Mouse (Mus musculus): Measurements from ENCODE around the gene Tmem238. TPM values are rescaled to one million over a fixed set of nuclear protein-coding genes. Genes with fewer than 3 reads are reported as not detected.

Gene Tmem238
- total RNA-seq, 1 experiment, result 13.0 TPM

GRCm38 (mm10) chr7:4741151-4741550 lies 48.3 kb downstream of the Tmem238 start:
- TF ChIP-seq ZNF384 (IDR thresholded peaks at IDR 0.05; ENCODE audit: low read depth, low read length), result no peak
- TF ChIP-seq CHD2 (IDR thresholded peaks at IDR 0.05; ENCODE audit: low read depth, low read length), result no peak
- TF ChIP-seq HCFC1 (IDR thresholded peaks at IDR 0.05; ENCODE audit: borderline replicate concordance, insufficient read depth, low read length), result no peak
- no peak for TF ChIP-seq ZC3H11A (IDR thresholded peaks at IDR 0.05; ENCODE audit: borderline replicate concordance, low read depth, low read length)
- Histone ChIP-seq H3K4me1 (ENCODE audit: control insufficient read depth in 2 of 2, insufficient read depth in 2 of 2, low read length in 2 of 2, poor library complexity in 1 of 2) (peaks cover 0 to 16% of the 10 kb centered on the region in 2 experiments; a peak in 1 of 4 replicates), H3K4me3 (ENCODE audit: insufficient read depth in 1 of 2, low read depth in 1 of 2, low read length in 2 of 2, poor library complexity in 1 of 2, severe bottlenecking in 1 of 2) (peak overlapping the region; percentile 90 to 95), H3K36me3 (ENCODE audit: control insufficient read depth, insufficient read depth, low read length, poor library complexity, severe bottlenecking) (peaks cover 35% of the 10 kb centered on the region), H3K9me3 (ENCODE audit: control insufficient read depth, insufficient read depth, low read depth, low read length) (no peaks in the 10 kb centered on the region), H3K9ac (ENCODE audit: insufficient read depth, low read depth, low read length, poor library complexity, severe bottlenecking) (peak overlapping the region; percentile 94; the same call in 1 of the 2 replicates), H3K27ac (ENCODE audit: insufficient read depth, low read depth, low read length, poor library complexity, severe bottlenecking) (peak overlapping the region; percentile 63; the same call in 1 of the 2 replicates)
- DNase-seq (ENCODE audit: low read depth, low spot score), result peak; percentile 85
- in situ Hi-C loops (cut with MboI; ENCODE audit: low sequenced_read_pairs in 2 of 2, unreplicated experiment in 2 of 2), result no loop called here

- Histone ChIP-seq H3K27ac (ENCODE audit: insufficient read depth, low read depth, low read length, poor library complexity, severe bottlenecking) (peak overlapping the region; percentile 63), H3K9me3 (ENCODE audit: control insufficient read depth, insufficient read depth, low read depth, low read length) (no peaks in the 10 kb centered on the region), H3K4me3 (ENCODE audit: insufficient read depth in 1 of 2, low read depth in 1 of 2, low read length in 2 of 2, poor library complexity in 1 of 2, severe bottlenecking in 1 of 2) (peak overlapping the region; percentile 90 to 95), H3K4me1 (ENCODE audit: control insufficient read depth in 2 of 2, insufficient read depth in 2 of 2, low read length in 2 of 2, poor library complexity in 1 of 2) (peaks cover 0 to 11% of the 10 kb centered on the region in 2 experiments; a peak in 1 of 4 replicates), H3K9ac (ENCODE audit: insufficient read depth, low read depth, low read length, poor library complexity, severe bottlenecking) (peak overlapping the region; percentile 94), H3K36me3 (ENCODE audit: control insufficient read depth, insufficient read depth, low read length, poor library complexity, severe bottlenecking) (peaks cover 28% of the 10 kb centered on the region)
- no peak for TF ChIP-seq ZC3H11A (IDR thresholded peaks at IDR 0.05; ENCODE audit: borderline replicate concordance, low read depth, low read length)
- TF ChIP-seq HCFC1 (IDR thresholded peaks at IDR 0.05; ENCODE audit: borderline replicate concordance, insufficient read depth, low read length), result no peak
- no peak for TF ChIP-seq ZNF384 (IDR thresholded peaks at IDR 0.05; ENCODE audit: low read depth, low read length)
- TF ChIP-seq CHD2 (IDR thresholded peaks at IDR 0.05; ENCODE audit: low read depth, low read length), result no peak
- no peak for TF ChIP-seq MAFK (IDR thresholded peaks at IDR 0.05; ENCODE audit: insufficient read depth, low read depth, low read length)
- no peak for DNase-seq (ENCODE audit: low read depth, low spot score)
- in situ Hi-C loops (cut with MboI; ENCODE audit: low sequenced_read_pairs in 2 of 2, unreplicated experiment in 2 of 2), result no loop called here
Observed at GRCm38 (mm10) chr7:4740309-4740727, 49.1 kb downstream of the Tmem238 start.

GRCm38 (mm10) chr7:4739544-4740275 lies 49.7 kb downstream of the Tmem238 start, which contains the start of gene Kmt5c:
Gene Kmt5c, plus strand, starts transcription at chr7:4740115.
- H3K27ac ChIP-seq (ENCODE audit: insufficient read depth, low read depth, low read length, poor library complexity, severe bottlenecking), result peak within 1 kb of the TSS; percentile 63
- no peaks in the 10 kb centered on the region for H3K9me3 ChIP-seq (ENCODE audit: control insufficient read depth, insufficient read depth, low read depth, low read length)
- no peak for TF ChIP-seq HCFC1 (IDR thresholded peaks at IDR 0.05; ENCODE audit: borderline replicate concordance, insufficient read depth, low read length)
- peak; percentile 97 for TF ChIP-seq CHD2 (IDR thresholded peaks at IDR 0.05; ENCODE audit: low read depth, low read length)
- no peak for TF ChIP-seq MAFK (IDR thresholded peaks at IDR 0.05; ENCODE audit: insufficient read depth, low read depth, low read length)
- no peak for TF ChIP-seq ZNF384 (IDR thresholded peaks at IDR 0.05; ENCODE audit: low read depth, low read length)
- TF ChIP-seq ZC3H11A (IDR thresholded peaks at IDR 0.05; ENCODE audit: borderline replicate concordance, low read depth, low read length), result no peak
- peaks cover 0 to 11% of the 10 kb centered on the region in 2 experiments; a peak in 1 of 4 replicates for H3K4me1 ChIP-seq (ENCODE audit: control insufficient read depth in 2 of 2, insufficient read depth in 2 of 2, low read length in 2 of 2, poor library complexity in 1 of 2)
- in situ Hi-C loops (cut with MboI; ENCODE audit: low sequenced_read_pairs in 2 of 2, unreplicated experiment in 2 of 2), result no loop called here
- H3K36me3 ChIP-seq (ENCODE audit: control insufficient read depth, insufficient read depth, low read length, poor library complexity, severe bottlenecking), result peaks cover 25% of the 10 kb centered on the region
- peak within 1 kb of the TSS; percentile 94 for H3K9ac ChIP-seq (ENCODE audit: insufficient read depth, low read depth, low read length, poor library complexity, severe bottlenecking)
- DNase-seq (ENCODE audit: low read depth, low spot score), result peak; percentile 99
- H3K4me3 ChIP-seq (ENCODE audit: insufficient read depth in 1 of 2, low read depth in 1 of 2, low read length in 2 of 2, poor library complexity in 1 of 2, severe bottlenecking in 1 of 2), result peak within 1 kb of the TSS; percentile 90 to 95

- Histone ChIP-seq H3K36me3 (ENCODE audit: control insufficient read depth, insufficient read depth, low read length, poor library complexity, severe bottlenecking) (peaks cover 19% of the 10 kb centered on the region), H3K27ac (ENCODE audit: insufficient read depth, low read depth, low read length, poor library complexity, severe bottlenecking) (no peak overlapping the region), H3K4me3 (ENCODE audit: insufficient read depth in 1 of 2, low read depth in 1 of 2, low read length in 2 of 2, poor library complexity in 1 of 2, severe bottlenecking in 1 of 2) (peak overlapping the region; percentile 39), H3K4me1 (ENCODE audit: control insufficient read depth in 2 of 2, insufficient read depth in 2 of 2, low read length in 2 of 2, poor library complexity in 1 of 2) (peaks cover 0 to 11% of the 10 kb centered on the region in 2 experiments; a peak in 1 of 4 replicates), H3K9me3 (ENCODE audit: control insufficient read depth, insufficient read depth, low read depth, low read length) (no peaks in the 10 kb centered on the region), H3K9ac (ENCODE audit: insufficient read depth, low read depth, low read length, poor library complexity, severe bottlenecking) (no peak overlapping the region)
- in situ Hi-C loops (cut with MboI; ENCODE audit: low sequenced_read_pairs in 2 of 2, unreplicated experiment in 2 of 2), result no loop called here
- no peak for TF ChIP-seq MAFK (IDR thresholded peaks at IDR 0.05; ENCODE audit: insufficient read depth, low read depth, low read length)
- TF ChIP-seq HCFC1 (IDR thresholded peaks at IDR 0.05; ENCODE audit: borderline replicate concordance, insufficient read depth, low read length), result no peak
- TF ChIP-seq CHD2 (IDR thresholded peaks at IDR 0.05; ENCODE audit: low read depth, low read length), result no peak
- TF ChIP-seq ZC3H11A (IDR thresholded peaks at IDR 0.05; ENCODE audit: borderline replicate concordance, low read depth, low read length), result no peak
- no peak for TF ChIP-seq ZNF384 (IDR thresholded peaks at IDR 0.05; ENCODE audit: low read depth, low read length)
- no peak for DNase-seq (ENCODE audit: low read depth, low spot score)
Observed at GRCm38 (mm10) chr7:4739041-4739543, 50.4 kb downstream of the Tmem238 start.

Other genes with a start within 250 kb of the Tmem238 start
- gene Syt5, start 242.1 kb downstream of the Tmem238 start, total RNA-seq (2012; rRNA removed), result 3.0 and 8.7 TPM in 2 replicates
- gene Ptprh, start 185.6 kb downstream of the Tmem238 start, total RNA-seq (2012; rRNA removed), result 0.18 TPM in 1 of 2 replicates, not detected in the other
- 8.1 and 8.6 TPM in 2 replicates for gene Tmem86b, start 158.2 kb downstream of the Tmem238 start, total RNA-seq (2012; rRNA removed)
- 55.4 and 62.9 TPM in 2 replicates for gene Ppp6r1, start 130.6 kb downstream of the Tmem238 start, total RNA-seq (2012; rRNA removed)
- gene Hspbp1, start 104.6 kb downstream of the Tmem238 start, total RNA-seq (2012; rRNA removed), result 56.6 and 61.2 TPM in 2 replicates
- gene Brsk1, start 99.1 kb downstream of the Tmem238 start, total RNA-seq (2012; rRNA removed), result 20.7 and 26.2 TPM in 2 replicates
- gene Tmem150b, start 64.4 kb downstream of the Tmem238 start, total RNA-seq (2012; rRNA removed), result 0.53 and 0.94 TPM in 2 replicates
- 68.4 and 121 TPM in 2 replicates for gene Kmt5c, start 49.5 kb downstream of the Tmem238 start, total RNA-seq (2012; rRNA removed)
- 46.4 and 130 TPM in 2 replicates for gene Cox6b2, start 36.6 kb downstream of the Tmem238 start, total RNA-seq (2012; rRNA removed)
- 0.11 TPM in 1 of 2 replicates, not detected in the other for gene Fam71e2, start 18.4 kb downstream of the Tmem238 start, total RNA-seq (2012; rRNA removed)
- 1.2 and 2.1 TPM in 2 replicates for gene Il11, start 6.8 kb downstream of the Tmem238 start, total RNA-seq (2012; rRNA removed)
- gene Tmem190, start 6.7 kb downstream of the Tmem238 start, total RNA-seq (2012; rRNA removed), result not detected in 2 replicates
- 1,352 and 1,377 TPM in 2 replicates for gene Rpl28, start 3.2 kb upstream of the Tmem238 start, total RNA-seq (2012; rRNA removed)
- gene Ube2s, start 22.9 kb upstream of the Tmem238 start, total RNA-seq (2012; rRNA removed), result 461 and 499 TPM in 2 replicates
- 6.9 and 8.4 TPM in 2 replicates for gene Shisa7, start 55.0 kb upstream of the Tmem238 start, total RNA-seq (2012; rRNA removed)
- 3.5 and 3.7 TPM in 2 replicates for gene Isoc2b, start 80.6 kb upstream of the Tmem238 start, total RNA-seq (2012; rRNA removed)
- gene Isoc2a, start 87.5 kb upstream of the Tmem238 start, total RNA-seq (2012; rRNA removed), result 13.0 and 16.1 TPM in 2 replicates
- 1.6 and 2.2 TPM in 2 replicates for gene Gm36210, start 116.9 kb upstream of the Tmem238 start, total RNA-seq (2012; rRNA removed)
- gene Zfp628, start 125.6 kb upstream of the Tmem238 start, total RNA-seq (2012; rRNA removed), result 4.0 and 4.3 TPM in 2 replicates
- gene Nat14, start 132.4 kb upstream of the Tmem238 start, total RNA-seq (2012; rRNA removed), result 1.2 and 1.7 TPM in 2 replicates
- 0.94 and 1.3 TPM in 2 replicates for gene Ssc5d, start 136.1 kb upstream of the Tmem238 start, total RNA-seq (2012; rRNA removed)
- gene Sbk2, start 174.8 kb upstream of the Tmem238 start, total RNA-seq (2012; rRNA removed), result 0.22 and 0.95 TPM in 2 replicates
- gene Sbk3, start 181.5 kb upstream of the Tmem238 start, total RNA-seq (2012; rRNA removed), result not detected in 2 replicates
- gene Zfp579, start 206.5 kb upstream of the Tmem238 start, total RNA-seq (2012; rRNA removed), result 2.9 and 3.4 TPM in 2 replicates
- gene Zfp524, start 224.8 kb upstream of the Tmem238 start, total RNA-seq (2012; rRNA removed), result 2.6 and 3.9 TPM in 2 replicates
- 45.9 and 47.4 TPM in 2 replicates for gene Fiz1, start 225.0 kb upstream of the Tmem238 start, total RNA-seq (2012; rRNA removed)
- not detected in 2 replicates for gene Gm44973, start 225.8 kb upstream of the Tmem238 start, total RNA-seq (2012; rRNA removed)
- 12.9 and 18.4 TPM in 2 replicates for gene Zfp865, start 230.7 kb upstream of the Tmem238 start, total RNA-seq (2012; rRNA removed)
- 7.5 and 11.2 TPM in 2 replicates for gene Ccdc106, start 230.9 kb upstream of the Tmem238 start, total RNA-seq (2012; rRNA removed)
- not detected in 2 replicates for gene 4632433K11Rik, start 244.5 kb upstream of the Tmem238 start, total RNA-seq (2012; rRNA removed)
- gene Zfp784, start 248.8 kb upstream of the Tmem238 start, total RNA-seq (2012; rRNA removed), result 0.58 and 0.71 TPM in 2 replicates